Mouse (Mus musculus) embryo, embryonic 11 days (tissue): ENCODE measurements around the gene Pigyl.

Experiments
- DNase-seq: peaks from one replicate; pipeline ENCODE4 v3.0.0-alpha.2; 2015

Pigyl gene

DNA sequence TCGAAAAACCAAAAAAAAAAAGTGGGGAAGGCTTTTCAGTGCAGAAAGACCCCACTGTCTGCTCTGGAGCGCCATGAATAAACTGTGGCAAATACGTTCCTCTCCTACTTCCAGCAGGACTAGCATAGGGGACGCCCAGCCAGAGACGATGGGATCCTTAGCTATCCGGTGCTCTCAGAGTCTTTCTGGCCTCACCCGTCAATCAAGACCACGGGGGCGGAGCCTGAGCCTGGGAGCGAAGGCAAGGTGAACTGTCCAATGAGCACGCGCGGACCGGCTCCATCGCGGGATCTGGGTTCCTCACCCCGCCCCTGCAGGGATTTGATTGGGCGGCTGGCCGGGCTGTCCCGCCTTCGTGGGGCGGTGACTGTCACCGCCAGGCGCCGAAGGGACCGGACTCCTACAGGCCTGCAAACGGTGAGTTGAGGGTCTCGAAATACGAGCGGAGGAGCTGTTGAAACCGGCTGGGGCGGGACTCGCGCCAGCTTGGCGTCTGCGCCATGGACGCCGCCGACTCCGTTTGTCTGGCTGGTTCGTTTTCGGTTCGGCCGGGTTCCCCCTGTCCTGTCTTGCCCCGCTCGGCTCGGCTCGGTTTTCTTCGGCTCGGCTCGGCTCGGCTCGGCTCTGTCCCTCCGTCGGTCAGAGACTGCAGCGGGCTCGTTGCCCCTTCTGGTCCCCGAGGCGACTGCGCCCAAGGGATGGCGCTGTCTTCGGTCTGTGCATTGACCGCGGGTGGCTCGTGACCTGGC lies at the start of gene Pigyl:
TSS of gene Pigyl (plus strand) at position 350 of the 749 bp plus-strand sequence.
- peak; percentile 100 for DNase-seq

DNA sequence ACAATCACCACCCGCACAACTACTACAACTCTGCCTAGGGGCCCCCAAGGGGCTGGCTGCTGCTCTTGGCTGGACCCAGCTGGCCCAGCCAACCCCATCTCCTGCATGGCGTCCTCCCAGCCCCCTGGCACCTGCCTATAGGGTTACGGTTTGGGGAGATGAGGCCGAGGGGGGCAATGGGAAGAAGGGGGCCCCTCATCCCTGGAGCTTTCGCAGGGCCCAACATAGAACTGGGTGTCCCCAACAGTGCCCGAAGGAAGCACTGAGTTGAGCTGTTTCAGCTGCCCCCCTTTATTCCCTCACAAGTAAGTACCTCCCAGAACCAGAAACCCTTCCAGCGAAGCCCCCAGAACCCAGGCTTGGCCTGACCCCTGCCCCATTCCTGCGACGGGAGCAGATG lies 48.5 kb upstream of the Pigyl start:
- DNase-seq = no peak

DNA sequence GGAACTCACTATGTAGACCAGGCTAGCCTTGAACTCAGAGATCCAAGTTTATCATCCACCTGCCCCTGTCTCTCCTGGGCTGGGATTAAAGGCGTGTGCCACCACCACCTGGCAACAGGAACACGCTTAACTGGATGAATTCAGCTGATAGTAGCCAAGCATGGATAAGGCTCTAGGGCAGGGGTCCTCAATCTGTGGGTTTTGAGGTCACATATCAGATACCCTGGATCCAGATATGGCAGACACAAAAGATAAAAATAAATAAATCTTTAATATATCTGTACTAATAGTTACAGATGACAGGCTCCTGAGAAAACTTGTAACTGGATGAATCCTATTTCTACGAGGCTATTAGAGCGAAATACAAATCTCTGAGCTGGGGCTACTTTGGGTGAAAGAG lies 41.0 kb upstream of the Pigyl start:
- DNase-seq = no peak

- no peak for DNase-seq
Observed at GRCm38 (mm10) chr9:22116086-22116485, 40.6 kb upstream of the Pigyl start.

DNA sequence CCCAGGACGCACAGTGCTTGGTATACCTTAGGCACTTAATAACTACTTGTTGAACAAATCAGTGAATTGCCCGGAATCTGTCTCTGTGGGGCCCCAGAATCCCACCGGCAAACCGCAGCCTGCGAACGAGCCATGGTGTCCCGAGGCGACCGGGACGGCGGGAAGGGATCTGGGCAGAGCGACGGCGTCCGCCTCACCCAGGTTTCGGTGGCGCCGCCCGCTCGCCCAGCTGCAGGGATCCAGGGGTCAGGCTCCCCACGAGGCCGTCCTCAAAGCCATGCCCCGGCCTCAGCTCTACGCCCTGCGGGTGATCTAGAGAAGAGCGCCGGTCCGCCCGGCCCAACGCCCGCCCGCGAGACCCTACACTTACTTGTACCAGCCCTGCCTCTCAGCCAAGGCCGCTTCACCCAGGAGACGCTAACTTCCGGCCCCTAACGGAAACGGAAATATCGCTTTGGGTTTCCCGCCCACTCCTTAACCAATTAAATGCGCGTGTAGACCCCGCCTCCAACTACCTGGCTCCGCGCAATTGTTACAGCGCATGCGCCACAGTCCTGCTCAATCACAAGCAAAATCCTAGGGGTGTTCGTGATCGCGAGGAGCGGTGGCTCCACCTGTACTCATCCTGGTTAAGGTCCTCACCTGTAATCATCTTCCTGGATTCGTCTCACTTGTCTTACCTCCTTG lies 39.8 kb upstream of the Pigyl start, which contains the start of gene Elof1:
TSS of gene Elof1 (minus strand) at position 433 of the 687 bp plus-strand sequence.
- DNase-seq = peak; percentile 98

- DNase-seq = peak; percentile 70
Observed at GRCm38 (mm10) chr9:22117754-22118456, 38.7 kb upstream of the Pigyl start.

GRCm38 (mm10) chr9:22119543-22119942 lies 37.1 kb upstream of the Pigyl start:
- DNase-seq = no peak

DNA sequence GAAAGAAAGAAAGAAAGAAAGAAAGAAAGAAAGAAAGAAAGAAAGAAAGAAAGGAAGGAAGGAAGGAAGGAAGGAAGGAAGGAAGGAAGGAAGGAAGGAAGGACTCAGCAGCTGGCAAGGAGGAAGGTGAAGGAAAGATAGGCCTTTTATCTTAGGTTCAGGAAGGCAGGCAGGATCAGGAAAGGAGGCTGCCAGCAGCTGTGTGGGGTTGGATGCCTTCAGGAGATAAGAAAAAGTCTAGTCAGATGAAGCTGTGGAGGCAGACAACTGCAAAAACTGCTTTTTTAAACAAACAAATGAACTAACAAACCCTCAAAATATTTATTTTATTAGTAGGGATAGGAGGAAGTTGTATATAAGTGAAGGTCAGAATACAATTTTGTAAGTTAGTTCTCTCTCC lies 35.1 kb upstream of the Pigyl start:
- DNase-seq = no peak

DNA sequence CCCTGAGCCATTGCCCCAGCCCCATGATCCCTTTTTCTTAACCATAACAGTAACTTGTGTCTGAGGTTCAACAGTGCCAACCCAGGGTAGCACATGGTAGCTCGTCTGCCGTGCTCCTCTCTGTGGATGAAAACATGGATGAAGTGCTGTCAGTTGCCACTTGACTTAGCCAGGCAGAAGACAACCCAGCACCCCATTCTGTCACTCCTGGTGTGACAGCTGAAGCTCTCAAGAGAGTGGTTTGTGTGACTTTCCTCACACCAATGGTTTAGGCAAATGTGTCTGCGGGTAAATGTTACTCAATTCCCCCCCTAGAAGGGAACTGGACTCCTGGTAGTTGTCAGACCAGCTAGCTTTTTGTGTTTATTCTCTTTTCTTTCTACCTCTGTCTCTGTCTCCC lies 34.6 kb upstream of the Pigyl start:
- no peak for DNase-seq

DNA sequence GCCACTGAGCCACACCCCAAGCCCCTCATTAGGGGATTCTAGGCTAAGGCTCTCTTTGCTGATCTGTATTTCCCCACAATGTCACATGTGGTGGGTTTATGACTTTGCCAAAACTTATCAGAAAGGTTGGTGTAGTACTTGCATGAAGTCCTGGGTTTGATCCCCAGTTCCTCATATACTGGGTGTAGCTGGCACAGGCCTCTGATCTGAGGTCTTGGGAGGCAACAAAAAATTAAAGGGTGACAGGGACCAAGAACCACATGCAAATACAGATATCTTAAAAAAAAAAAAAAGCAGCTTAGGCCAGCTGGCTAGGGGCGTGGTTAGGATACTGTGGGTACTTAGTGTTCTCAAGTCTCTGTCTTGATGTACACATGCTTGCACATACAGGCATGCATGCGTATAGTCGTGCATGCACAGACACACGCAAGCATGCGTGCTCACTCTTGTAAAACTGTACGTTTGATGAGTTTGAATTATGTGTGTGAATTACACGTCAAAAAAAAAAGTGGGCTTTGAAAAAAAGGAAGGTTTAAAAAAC lies 33.5 kb upstream of the Pigyl start:
- no peak for DNase-seq

- no peak for DNase-seq
Observed at GRCm38 (mm10) chr9:22124169-22124568, 32.5 kb upstream of the Pigyl start.

- DNase-seq = no peak
Observed at GRCm38 (mm10) chr9:22125246-22126027, 31.2 kb upstream of the Pigyl start.

DNA sequence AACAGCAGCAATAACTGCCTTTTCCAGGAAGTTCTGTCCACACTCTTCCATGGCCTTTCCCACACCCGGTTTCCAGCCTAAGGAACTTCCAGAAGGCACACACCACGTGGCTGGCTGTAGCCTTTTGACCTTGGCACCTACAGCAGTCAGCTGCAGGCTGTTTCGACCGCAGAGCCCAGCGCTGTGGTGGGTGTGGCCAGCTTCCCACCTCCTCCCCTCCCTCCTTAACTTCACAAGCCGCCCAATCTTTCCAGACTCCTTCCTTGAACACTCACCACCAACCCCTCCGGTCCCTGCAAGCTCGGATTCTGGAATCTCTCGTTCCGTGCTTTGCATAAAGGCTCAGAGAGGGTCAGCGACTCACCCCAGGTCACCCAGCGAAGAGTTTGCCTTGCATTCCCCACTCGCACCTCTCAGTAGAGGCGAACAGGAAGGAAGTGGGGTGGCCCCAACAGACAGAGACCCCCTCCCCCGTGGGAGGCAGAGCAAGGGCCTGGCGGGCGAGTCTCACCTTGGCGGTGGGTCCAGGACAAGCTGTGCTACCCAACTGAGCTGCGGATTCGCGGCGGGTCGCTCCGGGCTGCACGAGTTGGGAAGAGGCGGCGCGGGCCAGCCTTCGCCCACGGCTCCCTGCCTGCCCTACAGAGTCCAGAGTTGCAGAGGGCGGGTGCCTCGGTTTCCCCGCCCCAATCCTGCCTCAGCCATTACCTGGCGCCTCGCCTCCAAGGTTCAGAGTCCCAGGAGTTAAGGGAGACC lies 25.2 kb upstream of the Pigyl start:
- DNase-seq = peak; percentile 63

GRCm38 (mm10) chr9:22132220-22132619 lies 24.4 kb upstream of the Pigyl start:
- DNase-seq = no peak

DNA sequence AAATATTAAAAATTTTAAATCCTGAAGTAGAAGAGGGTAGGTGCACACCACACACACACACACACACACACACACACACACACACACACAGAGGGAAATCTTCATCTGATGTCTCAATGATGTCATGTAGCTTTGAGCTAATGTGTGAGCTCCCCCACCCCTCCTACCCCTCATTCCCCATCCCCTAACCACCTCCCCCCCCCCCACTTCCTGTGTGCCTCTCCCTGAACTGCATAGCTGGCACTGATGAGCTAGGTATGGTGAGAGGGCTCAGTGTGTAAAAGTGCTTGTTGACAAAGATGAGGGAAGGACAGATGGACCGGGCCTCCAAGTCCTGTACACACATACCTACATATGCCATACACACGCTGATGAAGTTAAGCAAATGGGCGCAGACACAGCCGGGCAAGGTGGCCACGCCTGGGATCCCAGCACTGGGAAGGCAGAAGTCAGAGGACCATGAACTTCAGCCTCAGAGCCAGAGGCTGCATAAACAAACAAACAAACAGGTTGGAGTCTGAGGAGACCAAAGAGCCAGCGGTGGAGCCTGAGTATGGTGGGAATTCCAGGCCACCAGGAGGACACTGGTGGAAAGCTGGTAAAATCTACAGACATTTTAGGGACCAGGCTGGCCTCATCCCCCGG lies 22.3 kb upstream of the Pigyl start:
- no peak for DNase-seq

DNA sequence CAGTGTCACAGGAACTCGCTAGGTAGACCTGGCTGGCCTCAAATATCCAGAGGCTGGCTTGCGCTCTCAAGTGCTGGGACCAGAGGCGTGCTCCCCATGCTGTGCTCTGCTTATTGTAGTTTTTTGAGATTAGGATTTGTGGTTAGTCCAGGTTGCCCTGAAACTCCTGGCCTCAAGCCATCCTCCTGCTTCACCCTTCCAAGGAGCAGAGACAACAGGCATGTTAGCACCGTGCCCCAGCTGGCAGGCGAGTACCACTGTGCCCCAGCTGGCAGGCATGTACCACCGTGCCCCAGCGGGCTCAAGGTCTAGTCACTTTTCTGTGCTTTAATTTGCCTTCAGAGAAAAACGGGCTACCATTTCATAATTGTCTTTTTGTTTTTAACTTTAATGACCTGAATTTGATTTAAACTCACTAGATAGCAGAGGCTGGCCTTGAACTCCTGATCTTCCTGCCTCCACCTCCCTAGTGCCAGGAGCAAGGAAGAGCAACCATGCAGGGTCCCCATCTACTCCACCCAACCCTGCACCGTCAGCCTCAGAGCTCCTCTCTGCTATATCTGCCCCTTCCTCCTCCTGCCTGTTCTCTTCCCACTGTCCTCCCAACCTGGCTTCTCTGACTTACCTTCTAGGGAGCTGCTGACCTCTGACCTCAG lies 21.5 kb upstream of the Pigyl start:
- DNase-seq = no peak

DNA sequence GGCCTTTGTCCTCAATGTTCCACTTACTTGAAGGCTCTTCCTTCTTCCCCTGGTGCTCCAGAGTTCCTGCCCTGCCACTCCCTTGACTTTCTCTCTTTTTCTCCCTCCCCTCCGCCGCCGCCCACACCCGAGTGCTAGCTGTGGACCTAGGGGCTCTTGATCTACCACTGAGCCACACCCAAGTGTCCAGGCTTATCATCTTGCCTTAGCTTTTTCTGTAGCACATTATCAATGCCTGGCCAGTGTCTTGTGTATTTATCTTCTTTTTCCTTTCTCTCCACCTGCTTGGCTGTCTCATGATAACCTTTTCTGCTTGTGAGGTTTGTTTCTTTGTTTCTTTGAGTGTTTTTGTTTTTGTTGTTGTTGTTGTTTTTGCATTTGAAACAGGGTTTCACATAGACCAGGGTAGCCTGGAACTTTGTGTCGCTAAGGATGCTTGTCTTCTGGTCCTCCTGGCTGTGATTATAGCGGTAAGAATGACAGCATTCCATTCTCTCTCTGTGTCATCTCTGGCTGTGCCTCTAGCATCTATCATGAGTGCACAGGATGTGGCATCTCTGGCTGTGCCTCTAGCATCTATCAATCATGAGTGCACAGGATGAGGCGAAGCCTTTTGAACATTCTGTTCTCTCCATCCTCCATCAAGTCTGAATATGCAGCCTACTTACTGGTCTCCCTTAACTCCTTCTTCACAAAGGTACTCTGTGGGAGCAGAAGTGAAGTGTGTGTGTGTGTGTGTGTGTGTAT lies 20.8 kb upstream of the Pigyl start, which contains the start of gene Acp5:
TSS of gene Acp5 (minus strand) at position 68 of the 747 bp plus-strand sequence.
- no peak for DNase-seq

DNA sequence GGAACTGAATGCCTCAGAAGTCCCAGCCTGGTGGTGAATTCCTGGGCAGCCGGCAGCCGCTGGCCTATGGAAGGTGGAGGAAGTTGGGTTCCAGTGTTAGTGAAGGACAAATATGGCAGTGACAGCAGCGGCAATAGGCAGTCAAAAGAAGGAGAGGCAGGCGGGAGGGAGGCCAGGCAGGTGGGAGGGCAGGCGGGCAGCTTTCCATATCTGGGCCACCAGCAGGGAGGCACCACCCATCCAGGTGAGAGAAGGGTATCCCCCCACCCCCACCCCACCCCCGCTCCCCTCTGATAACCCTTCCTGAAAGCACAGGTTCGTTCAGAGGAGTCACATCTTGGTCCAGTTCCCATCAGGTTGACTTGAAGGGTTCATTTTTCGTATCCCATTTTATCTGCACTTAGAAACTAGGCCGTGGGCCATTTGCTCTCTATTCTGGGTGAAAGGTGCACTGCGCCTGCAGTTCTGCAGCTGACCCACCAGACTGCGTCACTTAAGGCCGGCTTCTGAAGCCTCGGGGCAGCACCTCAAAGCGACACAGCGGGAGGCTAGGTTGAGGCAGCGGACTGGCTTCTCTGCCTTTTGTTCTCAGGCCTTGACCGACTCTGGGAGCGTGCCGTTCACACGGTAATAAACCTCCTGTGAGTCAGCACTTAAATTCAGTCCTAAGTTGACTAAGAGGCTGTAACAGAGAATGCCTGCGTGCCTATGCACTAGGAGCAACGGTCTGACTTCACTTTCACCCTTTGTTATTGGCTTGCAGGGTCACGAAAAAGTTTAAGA lies 19.7 kb upstream of the Pigyl start:
- DNase-seq = peak; percentile 72

DNA sequence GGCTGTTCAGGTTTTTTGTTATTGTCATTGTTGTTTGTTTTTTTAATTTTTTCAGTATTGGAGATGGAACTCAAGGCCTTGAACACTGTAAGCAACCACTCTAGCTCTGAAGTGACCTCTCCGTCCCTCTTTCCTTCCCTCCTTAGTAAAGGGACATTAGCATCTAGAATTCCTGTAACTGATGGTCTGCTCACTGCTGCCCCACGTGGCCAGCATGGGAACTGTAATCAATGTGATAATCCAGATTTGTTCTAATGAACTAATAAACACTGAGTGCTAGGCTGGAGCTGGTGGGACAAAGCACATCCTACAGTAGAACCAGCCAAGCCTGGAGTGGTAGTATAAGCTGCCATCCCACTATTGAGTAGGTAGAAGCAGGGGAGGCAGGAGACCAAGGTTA lies 18.2 kb upstream of the Pigyl start:
- no peak for DNase-seq
